Mouse (Mus musculus) hindbrain, embryonic 16.5 days (tissue): ENCODE measurements around the gene A830018L16Rik. TPM values are rescaled to one million over a fixed set of nuclear protein-coding genes. Genes with fewer than 3 reads are reported as not detected.

Source experiments
- ATAC-seq: fragments of 200-750 bp; cut with Nextera tagmentation; 2 replicates; pipeline ENCODE4 v1.8.0; 2017; ENCODE audit warnings: moderate TSS enrichment, moderate library complexity
- H3K27ac ChIP-seq: fragments of 300-500 bp; sonication (generic); 2 replicates; pipeline ENCODE4 v1.5.1; 2014; ENCODE audit warnings: low read depth, mild to moderate bottlenecking, control low read depth, low read length, moderate library complexity
- H3K27me3 ChIP-seq: fragments of 300-500 bp; sonication (generic); replicated peaks from 2 replicates; pipeline ENCODE4 v1.6.1; 2014; ENCODE audit warnings: low read length; ENCODE audit not compliant: control insufficient read depth, insufficient read depth
- H3K36me3 ChIP-seq: fragments of 300-500 bp; sonication (generic); 2 replicates; pipeline ENCODE4 v1.6.1; 2014; ENCODE audit warnings: mild to moderate bottlenecking, low read length, moderate library complexity, mixed read lengths; ENCODE audit not compliant: control insufficient read depth, insufficient read depth
- H3K4me1 ChIP-seq: fragments of 300-500 bp; sonication (generic); 2 replicates; pipeline ENCODE4 v1.6.1; 2014; ENCODE audit warnings: low read depth, low read length; ENCODE audit not compliant: control insufficient read depth, insufficient read depth
- H3K4me2 ChIP-seq: fragments of 300-500 bp; sonication (generic); 2 replicates; pipeline ENCODE4 v1.6.1; 2014; ENCODE audit warnings: mild to moderate bottlenecking, low read length, control low read depth, moderate library complexity
- H3K4me3 ChIP-seq: fragments of 300-500 bp; sonication (generic); 2 replicates; pipeline ENCODE4 v1.5.1; 2014; ENCODE audit warnings: mild to moderate bottlenecking, low read length, control low read depth, moderate library complexity
- H3K9ac ChIP-seq: fragments of 300-500 bp; sonication (generic); 2 replicates; pipeline ENCODE4 v1.6.1; 2014; ENCODE audit warnings: low read depth, mild to moderate bottlenecking, control low read depth, low read length, moderate library complexity
- H3K9me3 ChIP-seq: fragments of 300-500 bp; sonication (generic); 2 replicates; pipeline ENCODE4 v1.6.1; 2014; ENCODE audit warnings: mild to moderate bottlenecking, low read length, moderate library complexity; ENCODE audit not compliant: control insufficient read depth
- WGBS: fragments of 180-500 bp; shearing (Covaris S2); extraction: QIAGEN DNeasy Blood & Tissue Kit; methylation state at CpG from one replicate; pipeline ENCODE4 v1.1.7; 2014; 5-methylcytosine and 5-hydroxymethylcytosine counted together
- polyA plus RNA-seq: library from polyadenylated mRNA; unstranded; fragments of >200 nt; fragmentation: Nextera tagmentation; extraction: Ambion mirVana; gene quantifications from 2 replicates; pipeline ENCODE4 v1.2.1, GENCODE M21; 2015

Gene A830018L16Rik
- polyA plus RNA-seq, 1 experiment from 2014 or later = 12.9 TPM

DNA sequence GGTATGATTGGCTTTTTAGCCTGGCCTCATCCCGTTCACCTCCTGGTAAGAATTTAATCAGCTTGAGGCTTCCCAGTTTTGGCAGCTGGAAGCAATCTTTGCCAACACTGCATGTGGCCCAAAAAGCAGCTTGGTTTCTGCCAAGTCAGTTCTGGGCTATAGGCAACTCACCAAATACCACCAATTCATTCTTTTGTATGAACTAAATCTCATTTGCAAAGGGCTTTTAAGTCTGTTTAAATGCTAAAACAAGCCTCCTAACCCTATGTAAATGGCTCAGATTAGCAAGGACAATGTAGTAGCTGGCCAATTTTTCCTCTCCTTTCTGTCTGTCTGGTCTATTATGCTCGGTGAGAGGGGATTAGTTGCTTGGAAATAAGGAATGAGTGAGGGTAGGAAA, 334.5 kb downstream of the A830018L16Rik start:
- ATAC-seq = peak; percentile 85
- no peak overlapping the region for H3K4me2 ChIP-seq

DNA sequence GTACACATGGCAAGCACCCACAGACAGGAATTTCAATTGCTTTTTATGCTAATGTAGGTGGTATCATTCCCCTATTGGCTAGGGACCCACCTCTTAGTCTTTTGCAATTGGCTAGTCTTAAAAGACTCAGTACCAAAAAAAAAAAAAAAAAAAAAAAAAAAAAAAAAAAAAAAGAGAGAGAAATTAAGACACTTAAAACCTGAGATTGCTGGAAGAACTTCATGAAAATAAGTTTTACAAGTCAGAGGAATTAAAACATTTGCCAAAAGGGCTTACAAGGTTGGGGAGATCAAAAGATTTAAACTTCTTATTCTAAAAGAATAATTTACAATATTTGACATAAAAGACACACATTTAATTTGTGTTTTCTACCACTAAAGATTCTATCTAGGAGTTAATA, 336.2 kb downstream of the A830018L16Rik start:
- H3K9me3 ChIP-seq = no peaks in the 10 kb centered on the region

More for the DNA sequence above, 334.5 kb downstream of the A830018L16Rik start:
- H3K4me3 ChIP-seq = no peak overlapping the region
- H3K4me1 ChIP-seq = no peaks in the 10 kb centered on the region
- 0 out of 2 replicates have a peak overlapping the region, but pooled peaks have one; percentile 44 for H3K27ac ChIP-seq
- no peaks in the 10 kb centered on the region for H3K27me3 ChIP-seq
- no peak overlapping the region for H3K9ac ChIP-seq
- 17% methylated on average over 2 of the region's 2 CpGs for WGBS
- H3K9me3 ChIP-seq = no peaks in the 10 kb centered on the region
- H3K36me3 ChIP-seq = no peaks in the 10 kb centered on the region

DNA sequence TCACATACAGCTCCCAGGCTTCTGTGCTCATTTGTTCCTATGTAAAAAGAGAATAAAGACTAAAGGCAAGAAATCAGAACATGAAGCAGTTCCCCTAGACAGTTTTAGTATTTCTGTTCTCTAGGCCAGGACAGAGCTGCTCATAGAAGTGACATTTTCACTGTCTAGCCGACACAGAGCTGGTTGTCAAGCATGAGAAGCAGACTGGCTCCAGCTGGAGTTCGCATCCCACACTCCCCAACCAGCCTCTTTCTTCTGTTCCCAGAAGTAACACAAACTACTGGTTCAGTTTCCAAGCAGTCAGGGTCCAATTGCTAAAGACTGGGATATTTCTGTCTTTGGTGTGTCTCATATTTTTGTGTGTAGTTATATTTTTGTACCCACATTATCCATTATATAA, 336.7 kb downstream of the A830018L16Rik start:
- WGBS = 54% methylated on average over 2 of the region's 2 CpGs
- no peak overlapping the region for H3K4me3 ChIP-seq
- no peak overlapping the region for H3K4me2 ChIP-seq
- H3K9ac ChIP-seq = no peak overlapping the region
- H3K27ac ChIP-seq = no peak overlapping the region
- no peaks in the 10 kb centered on the region for H3K27me3 ChIP-seq
- H3K4me1 ChIP-seq = no peaks in the 10 kb centered on the region
- no peak for ATAC-seq
- H3K36me3 ChIP-seq = no peaks in the 10 kb centered on the region
- no peaks in the 10 kb centered on the region for H3K9me3 ChIP-seq

More for the DNA sequence above, 336.2 kb downstream of the A830018L16Rik start:
- no peaks in the 10 kb centered on the region for H3K36me3 ChIP-seq
- H3K9ac ChIP-seq = no peak overlapping the region
- H3K4me1 ChIP-seq = no peaks in the 10 kb centered on the region
- H3K4me3 ChIP-seq = no peak overlapping the region
- no peak for ATAC-seq
- no peak overlapping the region for H3K27ac ChIP-seq
- H3K27me3 ChIP-seq = no peaks in the 10 kb centered on the region
- H3K4me2 ChIP-seq = no peak overlapping the region

DNA sequence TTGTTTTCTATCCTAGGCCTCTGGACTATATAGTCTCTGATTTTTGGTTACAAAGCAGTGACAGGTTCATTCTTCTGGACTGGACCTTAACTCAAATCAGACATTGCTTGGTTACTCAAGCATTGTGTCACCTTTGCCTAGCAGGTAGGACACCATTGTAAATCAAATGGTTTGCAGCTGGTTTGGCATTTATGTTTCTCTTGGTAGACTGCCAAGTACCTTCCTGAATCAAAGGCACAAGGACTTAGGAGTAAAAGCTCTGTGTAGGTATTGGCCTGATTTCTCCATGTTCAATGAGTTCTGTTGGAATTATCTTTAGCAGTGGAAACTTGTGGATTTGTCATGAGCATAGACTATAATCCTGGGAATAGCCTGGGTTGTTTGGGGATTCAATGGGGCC, 338.1 kb downstream of the A830018L16Rik start:
- no peak overlapping the region for H3K4me2 ChIP-seq
- H3K27me3 ChIP-seq = no peaks in the 10 kb centered on the region
- no peak for ATAC-seq
- no peaks in the 10 kb centered on the region for H3K4me1 ChIP-seq
- no peaks in the 10 kb centered on the region for H3K9me3 ChIP-seq
- no peak overlapping the region for H3K27ac ChIP-seq
- no peak overlapping the region for H3K9ac ChIP-seq
- no peaks in the 10 kb centered on the region for H3K36me3 ChIP-seq
- no peak overlapping the region for H3K4me3 ChIP-seq

DNA sequence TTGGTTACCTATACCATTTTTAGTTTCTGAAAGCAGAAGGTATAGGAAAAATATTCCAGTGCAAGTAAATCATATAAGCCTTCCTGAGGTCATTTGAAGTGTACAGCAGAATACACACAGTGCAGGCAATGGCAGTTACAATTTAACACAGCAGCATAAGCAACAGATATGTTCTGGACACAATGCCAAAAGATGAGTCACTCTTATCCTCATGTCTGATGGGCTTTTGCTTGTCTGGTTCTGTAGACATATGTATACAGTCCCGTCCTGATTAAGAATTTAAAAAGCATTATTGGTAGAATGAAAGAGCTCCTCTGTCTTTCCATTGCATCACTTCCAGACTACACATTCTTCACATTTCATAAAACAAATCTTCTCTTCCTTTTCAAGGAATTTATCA, 374.4 kb downstream of the A830018L16Rik start:
- no peak overlapping the region for H3K4me2 ChIP-seq
- H3K27ac ChIP-seq = no peak overlapping the region
- ATAC-seq = no peak
- H3K9me3 ChIP-seq = no peaks in the 10 kb centered on the region
- no peak overlapping the region for H3K4me3 ChIP-seq
- no peak overlapping the region for H3K9ac ChIP-seq
- no peaks in the 10 kb centered on the region for H3K4me1 ChIP-seq
- no peaks in the 10 kb centered on the region for H3K36me3 ChIP-seq
- H3K27me3 ChIP-seq = no peaks in the 10 kb centered on the region
- WGBS = 63% methylated on average over 1 of the region's 1 CpGs

DNA sequence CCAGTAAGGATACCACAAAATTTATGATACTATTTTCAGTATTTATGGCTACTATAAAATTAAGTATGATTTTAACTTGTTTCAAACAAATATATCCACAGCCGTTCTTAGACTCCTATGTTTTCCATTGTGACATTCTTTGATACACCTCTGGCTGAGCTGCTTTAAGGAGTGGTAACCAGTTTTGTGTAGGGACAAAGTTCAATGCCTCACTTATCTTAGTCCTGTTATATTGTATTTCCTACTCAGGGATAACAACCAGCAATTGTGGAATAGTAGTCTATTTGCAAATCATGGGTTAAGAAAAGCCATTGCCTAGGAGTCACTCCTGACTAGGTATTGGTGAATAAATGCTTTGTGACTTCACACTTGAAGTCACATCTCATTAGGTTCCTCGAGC, 378.9 kb downstream of the A830018L16Rik start:
- no peak overlapping the region for H3K27ac ChIP-seq
- H3K4me1 ChIP-seq = no peaks in the 10 kb centered on the region
- H3K4me3 ChIP-seq = no peak overlapping the region
- no peaks in the 10 kb centered on the region for H3K27me3 ChIP-seq
- H3K9me3 ChIP-seq = no peaks in the 10 kb centered on the region
- H3K9ac ChIP-seq = no peak overlapping the region
- H3K4me2 ChIP-seq = no peak overlapping the region
- no peak for ATAC-seq
- WGBS = 64% methylated on average over 2 of the region's 2 CpGs
- H3K36me3 ChIP-seq = no peaks in the 10 kb centered on the region

DNA sequence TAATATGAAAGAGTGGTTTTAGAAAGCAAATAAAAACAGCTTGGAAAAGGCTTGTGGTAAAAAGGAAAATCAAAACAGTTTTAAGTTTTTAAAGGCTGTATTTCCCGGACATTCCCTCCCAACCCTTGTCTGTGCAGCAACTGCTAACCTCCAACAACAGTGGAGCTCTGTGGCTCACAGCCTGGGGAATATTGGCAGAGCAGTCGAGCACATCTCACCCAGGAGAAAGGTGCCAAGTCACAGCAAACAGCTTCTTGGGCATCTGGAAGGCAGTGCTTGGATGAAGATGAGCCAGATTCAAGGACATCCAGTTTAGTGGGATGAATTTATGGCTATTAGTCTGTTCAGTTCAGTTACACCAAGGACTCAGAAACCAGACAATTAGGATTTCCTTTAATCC, 381.8 kb downstream of the A830018L16Rik start:
- 0 out of 2 replicates have a peak, but pooled peaks have one; percentile 58 for ATAC-seq
- H3K4me3 ChIP-seq = no peak overlapping the region
- H3K27ac ChIP-seq = no peak overlapping the region
- 55% methylated on average over 2 of the region's 2 CpGs for WGBS
- no peaks in the 10 kb centered on the region for H3K4me1 ChIP-seq
- no peak overlapping the region for H3K9ac ChIP-seq
- H3K9me3 ChIP-seq = no peaks in the 10 kb centered on the region
- no peak overlapping the region for H3K4me2 ChIP-seq
- H3K36me3 ChIP-seq = no peaks in the 10 kb centered on the region
- no peaks in the 10 kb centered on the region for H3K27me3 ChIP-seq

DNA sequence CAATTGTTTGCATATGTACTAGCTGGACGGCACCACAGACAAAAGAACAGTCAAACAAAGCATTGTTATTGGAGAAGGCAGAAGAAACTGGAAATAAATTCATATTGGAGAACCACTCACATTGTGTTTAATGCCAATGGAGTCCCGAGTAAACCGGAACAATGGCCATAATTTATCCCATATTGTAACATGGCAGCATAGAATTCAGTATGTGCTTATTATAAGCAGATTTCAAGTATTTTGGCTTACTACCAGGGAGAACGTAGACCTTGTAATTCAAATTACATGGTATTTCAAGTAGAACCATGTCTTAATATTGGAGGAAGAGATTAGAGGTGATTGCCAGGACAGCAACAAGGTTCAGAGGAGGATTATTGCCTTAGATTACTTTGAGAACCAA, 458.9 kb downstream of the A830018L16Rik start:
- no peaks in the 10 kb centered on the region for H3K4me1 ChIP-seq
- no peak overlapping the region for H3K27ac ChIP-seq
- ATAC-seq = no peak
- no peaks in the 10 kb centered on the region for H3K9me3 ChIP-seq
- no peaks in the 10 kb centered on the region for H3K27me3 ChIP-seq
- no peak overlapping the region for H3K4me3 ChIP-seq
- no peak overlapping the region for H3K9ac ChIP-seq
- H3K4me2 ChIP-seq = no peak overlapping the region
- H3K36me3 ChIP-seq = no peaks in the 10 kb centered on the region
- WGBS = 52% methylated on average over 4 of the region's 4 CpGs

DNA sequence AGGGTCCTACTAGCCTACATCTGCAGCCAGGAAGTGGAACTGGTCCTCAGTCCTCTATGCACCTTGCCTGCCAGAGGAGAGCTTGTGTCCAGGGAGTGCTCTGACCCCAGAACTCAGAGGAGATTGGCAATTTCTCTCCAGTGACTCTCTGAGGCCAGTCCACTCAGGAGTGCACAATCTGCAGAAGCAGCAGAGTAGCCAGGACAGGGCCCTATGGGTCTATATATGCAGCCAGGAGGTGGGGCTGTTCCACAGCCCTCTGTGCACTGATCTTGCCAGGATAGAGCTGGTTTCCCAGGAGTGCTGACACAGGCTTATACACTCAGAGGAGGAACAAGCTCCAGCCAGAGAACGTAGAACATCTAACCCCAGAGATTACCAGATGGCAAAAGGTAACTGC, 459.7 kb downstream of the A830018L16Rik start:
- H3K36me3 ChIP-seq = no peaks in the 10 kb centered on the region
- H3K4me1 ChIP-seq = no peaks in the 10 kb centered on the region
- no peak overlapping the region for H3K4me2 ChIP-seq
- no peak overlapping the region for H3K4me3 ChIP-seq
- H3K9me3 ChIP-seq = no peaks in the 10 kb centered on the region
- ATAC-seq = no peak
- H3K9ac ChIP-seq = no peak overlapping the region
- 74% methylated on average over 1 of the region's 1 CpGs for WGBS
- no peak overlapping the region for H3K27ac ChIP-seq
- H3K27me3 ChIP-seq = no peaks in the 10 kb centered on the region

DNA sequence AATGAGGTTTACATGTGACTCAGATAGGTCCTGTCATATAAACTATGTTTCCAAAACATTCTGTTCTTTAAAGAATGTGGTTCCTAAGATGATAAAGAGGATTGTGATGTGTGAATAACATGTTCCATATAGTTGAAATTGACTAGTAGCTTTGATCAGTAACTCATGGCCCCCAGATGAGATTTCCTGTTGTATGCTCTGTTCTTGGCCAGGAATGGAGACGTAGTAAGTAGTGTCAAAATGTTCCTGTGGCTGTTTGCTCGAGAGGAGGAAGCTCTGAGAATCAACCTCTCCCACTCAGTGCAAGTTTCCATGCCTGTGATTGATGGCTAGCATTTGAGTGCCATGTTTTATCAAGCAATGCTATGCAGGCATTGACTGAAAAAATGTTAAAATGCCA, 467.8 kb downstream of the A830018L16Rik start:
- Histone ChIP-seq H3K9me3 (no peaks in the 10 kb centered on the region), H3K27me3 (no peaks in the 10 kb centered on the region), H3K9ac (no peak overlapping the region), H3K4me3 (no peak overlapping the region), H3K27ac (no peak overlapping the region), H3K4me1 (no peaks in the 10 kb centered on the region), H3K4me2 (no peak overlapping the region), H3K36me3 (no peaks in the 10 kb centered on the region)
- no peak for ATAC-seq
- 48% methylated on average over 2 of the region's 2 CpGs for whole genome bisulfite sequencing
